Mouse (Mus musculus) megakaryocyte, embryonic 14.5 days (primary cell): Measurements from ENCODE around the gene Tshz2.

Experiments used
- FLI1 ChIP-seq: IDR thresholded peaks from 2 replicates; pipeline ENCODE4 v1.6.1; 2012; ENCODE audit warnings: low read length, inconsistent platforms, mixed read lengths
- GATA1 ChIP-seq: IDR thresholded peaks from 3 replicates; pipeline ENCODE4 v1.6.1; 2012; ENCODE audit warnings: mixed read lengths, low read length, inconsistent platforms, borderline replicate concordance

DNA sequence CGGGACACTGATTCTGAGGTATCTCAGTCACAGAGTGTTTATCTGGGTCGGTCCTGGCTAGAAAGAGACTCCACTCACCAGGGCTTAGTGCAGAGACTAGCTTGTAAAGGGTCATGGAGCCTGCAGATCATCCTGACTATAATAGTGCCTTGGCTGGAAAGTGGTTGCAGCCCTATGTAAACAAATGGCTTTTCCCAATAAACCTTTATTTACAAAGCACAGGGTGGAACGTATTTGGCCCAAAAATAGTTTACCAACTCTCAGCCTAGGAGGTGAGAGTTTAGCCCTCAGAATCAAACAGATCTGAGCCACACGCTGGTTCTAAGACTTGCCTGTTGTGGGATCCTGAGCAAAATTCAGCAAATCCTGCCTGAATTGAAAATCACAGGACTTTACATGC lies 111.1 kb downstream of the Tshz2 start:
- TF ChIP-seq GATA1 (no peak), FLI1 (no peak)
